Mouse (Mus musculus) midbrain, embryonic 15.5 days (tissue): ENCODE results near the gene Acaca. TPM values are rescaled to one million over a fixed set of nuclear protein-coding genes. Genes with fewer than 3 reads are reported as not detected.
"Not testable (repeated sequence)": the region's sequence is repeated elsewhere in the genome, so short reads cannot be mapped to it uniquely, and the experiment has no call there.

Source experiments
- ATAC-seq: fragments of 200-750 bp; cut with Nextera tagmentation; replicated peaks from 2 replicates; pipeline ENCODE4 v1.8.0; 2017; ENCODE audit warnings: moderate TSS enrichment
- H3K27ac ChIP-seq: fragments of 300-500 bp; sonication (generic); 2 replicates; pipeline ENCODE4 v1.5.1; 2015; ENCODE audit warnings: mild to moderate bottlenecking, inconsistent platforms
- H3K27me3 ChIP-seq: fragments of 300-500 bp; sonication (generic); replicated peaks from 2 replicates; pipeline ENCODE4 v1.6.1; 2015; ENCODE audit warnings: inconsistent platforms
- H3K36me3 ChIP-seq: fragments of 300-500 bp; sonication (generic); replicated peaks from 2 replicates; pipeline ENCODE4 v1.6.1; 2015; ENCODE audit warnings: inconsistent platforms
- H3K4me1 ChIP-seq: fragments of 300-500 bp; sonication (generic); 2 replicates; pipeline ENCODE4 v1.6.1; 2015; ENCODE audit warnings: inconsistent platforms
- H3K4me2 ChIP-seq: fragments of 300-500 bp; sonication (generic); 2 replicates; pipeline ENCODE4 v1.6.1; 2015; ENCODE audit warnings: inconsistent platforms, mild to moderate bottlenecking, moderate library complexity
- H3K4me3 ChIP-seq: fragments of 300-500 bp; sonication (generic); 2 replicates; pipeline ENCODE4 v1.5.1; 2015; ENCODE audit warnings: mild to moderate bottlenecking, inconsistent platforms
- H3K9ac ChIP-seq: fragments of 300-500 bp; sonication (generic); 2 replicates; pipeline ENCODE4 v1.6.1; 2015; ENCODE audit warnings: mild to moderate bottlenecking, inconsistent platforms
- H3K9me3 ChIP-seq: fragments of 300-500 bp; sonication (generic); 2 replicates; pipeline ENCODE4 v1.6.1; 2016; ENCODE audit warnings: inconsistent platforms
- WGBS: fragments of 180-500 bp; shearing (Covaris S2); methylation state at CpG from one replicate; pipeline ENCODE4 v1.1.7; 2015; ENCODE audit warnings: mixed read lengths; 5-methylcytosine and 5-hydroxymethylcytosine counted together
- polyA plus RNA-seq: library from polyadenylated mRNA; unstranded; fragments of >200 nt; fragmentation: Nextera tagmentation; extraction: Ambion mirVana; gene quantifications from 2 replicates; pipeline ENCODE4 v1.2.1, GENCODE M21; 2015

Acaca gene
- polyA plus RNA-seq, 1 experiment from 2014 or later = 32.6 TPM

- no peak overlapping the region for H3K4me3 ChIP-seq
- no peaks in the 10 kb centered on the region for H3K9me3 ChIP-seq
- H3K4me2 ChIP-seq = no peak overlapping the region
- no peaks in the 10 kb centered on the region for H3K27me3 ChIP-seq
- no peak for ATAC-seq
- no peak overlapping the region for H3K27ac ChIP-seq
- no peak overlapping the region for H3K9ac ChIP-seq
- no peaks in the 10 kb centered on the region for H3K36me3 ChIP-seq
- H3K4me1 ChIP-seq = peaks cover 12% of the 10 kb centered on the region
- 79% methylated on average over 6 of the region's 6 CpGs for WGBS
Observed at GRCm38 (mm10) chr11:84389332-84389731, 259.9 kb downstream of the Acaca start.

GRCm38 (mm10) chr11:84391126-84391525, 261.7 kb downstream of the Acaca start:
- no peak overlapping the region for H3K4me2 ChIP-seq
- no peak for ATAC-seq
- H3K27me3 ChIP-seq = no peaks in the 10 kb centered on the region
- H3K4me3 ChIP-seq = no peak overlapping the region
- H3K9ac ChIP-seq = no peak overlapping the region
- peaks cover 14% of the 10 kb centered on the region for H3K4me1 ChIP-seq
- 90% methylated on average over 8 of the region's 8 CpGs for WGBS
- no peaks in the 10 kb centered on the region for H3K9me3 ChIP-seq
- no peaks in the 10 kb centered on the region for H3K36me3 ChIP-seq
- no peak overlapping the region for H3K27ac ChIP-seq

- H3K9ac ChIP-seq = not testable (repeated sequence)
- WGBS = 80% methylated on average over 7 of the region's 7 CpGs
Observed at GRCm38 (mm10) chr11:84392066-84392465, 262.6 kb downstream of the Acaca start.

GRCm38 (mm10) chr11:84393571-84393970, 264.1 kb downstream of the Acaca start:
- ATAC-seq = no peak

More at GRCm38 (mm10) chr11:84392066-84392465, 262.6 kb downstream of the Acaca start:
- not testable (repeated sequence) for H3K27me3 ChIP-seq, H3K9me3 ChIP-seq, H3K4me3 ChIP-seq, H3K4me2 ChIP-seq, H3K27ac ChIP-seq, H3K36me3 ChIP-seq, ATAC-seq
- peaks cover 16% of the 10 kb centered on the region for H3K4me1 ChIP-seq

GRCm38 (mm10) chr11:84395010-84395409, 265.5 kb downstream of the Acaca start:
- Histone ChIP-seq H3K4me3 (no peak overlapping the region), H3K4me1 (peaks cover 7% of the 10 kb centered on the region; the same call in 1 of the 2 replicates), H3K4me2 (no peak overlapping the region), H3K27me3 (no peaks in the 10 kb centered on the region), H3K36me3 (peaks cover 5% of the 10 kb centered on the region; the same call in 1 of the 2 replicates), H3K27ac (no peak overlapping the region), H3K9ac (no peak overlapping the region), H3K9me3 (no peaks in the 10 kb centered on the region)
- WGBS = 67% methylated on average over 1 of the region's 1 CpGs
- no peak for ATAC-seq

More at GRCm38 (mm10) chr11:84393571-84393970, 264.1 kb downstream of the Acaca start:
- H3K9ac ChIP-seq = no peak overlapping the region
- H3K27ac ChIP-seq = no peak overlapping the region
- no peak overlapping the region for H3K4me3 ChIP-seq
- no peak overlapping the region for H3K4me2 ChIP-seq
- no peaks in the 10 kb centered on the region for H3K27me3 ChIP-seq
- H3K9me3 ChIP-seq = no peaks in the 10 kb centered on the region
- peaks cover 13% of the 10 kb centered on the region for H3K4me1 ChIP-seq
- 87% methylated on average over 7 of the region's 7 CpGs for WGBS
- H3K36me3 ChIP-seq = peaks cover 5% of the 10 kb centered on the region; the same call in 1 of the 2 replicates

GRCm38 (mm10) chr11:84406733-84407132, 277.3 kb downstream of the Acaca start:
- Histone ChIP-seq H3K27me3 (no peaks in the 10 kb centered on the region), H3K9me3 (no peaks in the 10 kb centered on the region), H3K4me1 (peaks cover 5% of the 10 kb centered on the region), H3K4me2 (no peak overlapping the region), H3K4me3 (no peak overlapping the region), H3K36me3 (no peaks in the 10 kb centered on the region), H3K9ac (no peak overlapping the region), H3K27ac (no peak overlapping the region)
- 92% methylated on average over 4 of the region's 4 CpGs for WGBS
- no peak for ATAC-seq

GRCm38 (mm10) chr11:84410383-84410782, 280.9 kb downstream of the Acaca start:
- WGBS = 52% methylated on average over 4 of the region's 4 CpGs
- no peaks in the 10 kb centered on the region for H3K36me3 ChIP-seq
- no peak overlapping the region for H3K27ac ChIP-seq
- H3K27me3 ChIP-seq = no peaks in the 10 kb centered on the region
- H3K4me3 ChIP-seq = no peak overlapping the region
- ATAC-seq = no peak
- no peak overlapping the region for H3K4me2 ChIP-seq
- H3K4me1 ChIP-seq = peaks cover 22% of the 10 kb centered on the region
- H3K9me3 ChIP-seq = no peaks in the 10 kb centered on the region
- H3K9ac ChIP-seq = no peak overlapping the region

- Histone ChIP-seq H3K9ac (no peak overlapping the region), H3K4me2 (no peak overlapping the region), H3K9me3 (no peaks in the 10 kb centered on the region), H3K36me3 (no peaks in the 10 kb centered on the region), H3K27me3 (no peaks in the 10 kb centered on the region), H3K4me1 (peaks cover 22% of the 10 kb centered on the region), H3K27ac (peak overlapping the region; percentile 56; the same call in 1 of the 2 replicates), H3K4me3 (no peak overlapping the region)
- WGBS = 63% methylated on average over 7 of the region's 7 CpGs
- no peak for ATAC-seq
Observed at GRCm38 (mm10) chr11:84410879-84411641, 281.6 kb downstream of the Acaca start.

- Histone ChIP-seq H3K4me1 (peaks cover 22% of the 10 kb centered on the region), H3K36me3 (no peaks in the 10 kb centered on the region), H3K9me3 (no peaks in the 10 kb centered on the region), H3K4me3 (no peak overlapping the region), H3K27me3 (no peaks in the 10 kb centered on the region), H3K4me2 (no peak overlapping the region), H3K9ac (no peak overlapping the region), H3K27ac (peak overlapping the region; percentile 56; the same call in 1 of the 2 replicates)
- ATAC-seq = 0 out of 2 replicates have a peak, but pooled peaks have one; percentile 16
- WGBS = 68% methylated on average over 7 of the region's 7 CpGs
Observed at GRCm38 (mm10) chr11:84411642-84412018, 282.2 kb downstream of the Acaca start.

GRCm38 (mm10) chr11:84412201-84412934, 282.9 kb downstream of the Acaca start:
- Histone ChIP-seq H3K36me3 (no peaks in the 10 kb centered on the region), H3K27ac (peak overlapping the region; percentile 25), H3K4me3 (no peak overlapping the region), H3K4me1 (peaks cover 22% of the 10 kb centered on the region), H3K4me2 (no peak overlapping the region), H3K9me3 (no peaks in the 10 kb centered on the region), H3K27me3 (no peaks in the 10 kb centered on the region), H3K9ac (no peak overlapping the region)
- WGBS = 41% methylated on average over 12 of the region's 12 CpGs
- no peak for ATAC-seq

GRCm38 (mm10) chr11:84413111-84413510, 283.6 kb downstream of the Acaca start:
- no peaks in the 10 kb centered on the region for H3K36me3 ChIP-seq
- no peak overlapping the region for H3K9ac ChIP-seq
- peak overlapping the region; percentile 25; the same call in 1 of the 2 replicates for H3K27ac ChIP-seq
- peaks cover 22% of the 10 kb centered on the region for H3K4me1 ChIP-seq
- no peak for ATAC-seq
- H3K27me3 ChIP-seq = no peaks in the 10 kb centered on the region
- no peaks in the 10 kb centered on the region for H3K9me3 ChIP-seq
- H3K4me3 ChIP-seq = no peak overlapping the region
- H3K4me2 ChIP-seq = no peak overlapping the region
- WGBS = 35% methylated on average over 6 of the region's 6 CpGs

GRCm38 (mm10) chr11:84420779-84421178, 291.3 kb downstream of the Acaca start:
- H3K9ac ChIP-seq = no peak overlapping the region
- no peak overlapping the region for H3K4me2 ChIP-seq
- no peak overlapping the region for H3K27ac ChIP-seq
- no peaks in the 10 kb centered on the region for H3K27me3 ChIP-seq
- no peak for ATAC-seq
- H3K36me3 ChIP-seq = no peaks in the 10 kb centered on the region
- no peak overlapping the region for H3K4me3 ChIP-seq
- H3K9me3 ChIP-seq = no peaks in the 10 kb centered on the region
- WGBS = 93% methylated on average over 6 of the region's 6 CpGs
- H3K4me1 ChIP-seq = peaks cover 10% of the 10 kb centered on the region
